Mouse (Mus musculus): ENCODE results near the gene Mtmr12.

Gene Mtmr12

DNA sequence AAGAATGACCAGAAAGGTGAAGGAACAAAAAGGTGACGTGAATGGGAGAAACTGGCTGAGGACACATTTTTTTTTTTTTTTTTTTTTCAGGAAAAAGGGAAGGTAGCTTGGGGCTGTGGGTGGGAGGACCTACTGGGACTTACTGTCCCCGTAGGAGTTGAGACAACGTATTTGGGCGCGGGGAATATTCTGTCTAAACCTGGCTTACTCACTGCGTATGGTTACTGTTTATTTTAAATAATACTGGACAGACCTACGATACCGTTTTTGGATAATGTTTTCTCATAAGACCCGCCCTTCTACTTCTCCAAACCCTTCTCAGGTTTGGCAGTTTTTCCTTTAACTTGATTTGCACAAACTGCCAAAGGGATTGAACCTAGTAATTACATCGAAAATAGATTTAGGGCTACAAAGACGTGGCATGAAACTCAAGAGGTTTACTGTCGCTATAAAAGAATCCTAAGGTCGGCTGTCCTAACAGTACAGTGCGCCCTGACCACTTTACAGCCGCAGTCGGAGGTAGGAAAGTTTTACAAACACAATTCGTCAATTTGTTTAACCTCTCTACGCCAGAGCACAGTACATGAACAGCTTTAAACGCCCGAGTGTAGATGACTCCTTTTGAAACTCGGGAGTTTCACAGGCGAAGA lies 115.7 kb downstream of the Mtmr12 start:
- no peak for DNase-seq (ENCODE audit: low read depth, low spot score)

DNA sequence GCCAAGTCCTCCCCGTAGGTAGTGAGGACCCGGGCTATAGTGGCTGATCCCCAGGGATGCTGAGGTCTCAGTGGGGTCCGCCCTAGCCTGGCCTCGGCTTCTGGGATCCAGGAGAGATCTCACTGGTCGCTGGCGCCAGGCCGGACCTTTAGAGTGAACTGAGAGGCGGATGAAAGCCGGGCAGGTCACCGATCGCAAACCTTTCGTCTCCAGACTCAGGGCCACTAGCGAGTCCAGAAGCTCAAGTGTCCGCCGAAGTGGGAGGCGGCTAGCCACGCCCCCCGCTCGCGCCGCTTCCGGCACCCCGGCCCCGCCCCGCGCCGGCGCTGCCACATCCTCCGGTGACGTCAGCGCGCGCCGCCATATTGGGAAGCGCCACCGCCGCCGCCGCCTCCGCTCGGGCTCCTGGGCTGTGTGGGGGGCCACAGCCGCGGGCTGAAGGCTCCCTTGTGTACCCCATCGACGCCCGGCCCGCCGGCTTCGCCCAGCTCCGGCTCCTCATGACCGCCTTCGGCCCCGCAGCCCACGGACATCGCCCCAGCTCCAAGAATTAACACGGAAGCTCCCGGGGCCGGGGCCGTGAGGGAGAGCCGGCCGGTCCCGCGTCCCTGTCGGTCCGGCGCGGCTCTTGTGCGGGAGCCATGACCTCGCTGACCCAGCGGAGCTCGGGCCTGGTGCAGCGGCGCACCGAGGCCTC lies 116.4 kb downstream of the Mtmr12 start, which contains the start of gene Golph3:
TSS of gene Golph3 (plus strand) at position 360 of the 697 bp plus-strand sequence.
- peak; percentile 72 for DNase-seq (ENCODE audit: low read depth, low spot score)

GRCm38 (mm10) chr15:12321788-12322621 lies 117.2 kb downstream of the Mtmr12 start, which contains the start of gene 1810049J17Rik:
1810049J17Rik (minus strand) TSS chr15:12321899.
- DNase-seq (ENCODE audit: low read depth, low spot score): peak; percentile 46

- DNase-seq (ENCODE audit: low read depth, low spot score): no peak
Observed at GRCm38 (mm10) chr15:12322676-12323402, 118.0 kb downstream of the Mtmr12 start.

Measured in ES-CJ7 (cell line).